Mouse (Mus musculus): ENCODE measurements at regions not wholly inside any gene's neighbourhood (a gene's known extent, or its start where the extent isn't known, plus 50 kb on each side); places are given as distances from the start of the nearest gene placed in this dataset.

GRCm38 (mm10) chr11:55878631-55879030 is 162.2 kb downstream of the Nmur2 start:
- H3K4me3 ChIP-seq: no peak overlapping the region
- no peaks in the 10 kb centered on the region for H3K9me3 ChIP-seq
- H3K27ac ChIP-seq: no peak overlapping the region
- H3K4me1 ChIP-seq: no peaks in the 10 kb centered on the region
- no peak for DNase-seq (ENCODE audit: extremely low spot score, low spot score)
- 94% methylated on average over 2 of the region's 2 CpGs for WGBS
- no peaks in the 10 kb centered on the region for H3K36me3 ChIP-seq (replicated peaks)
- no peaks in the 10 kb centered on the region for H3K27me3 ChIP-seq (ENCODE audit: poor library complexity, severe bottlenecking)

- Histone ChIP-seq H3K4me3 (no peak overlapping the region), H3K9me3 (no peaks in the 10 kb centered on the region), H3K27ac (no peak overlapping the region), H3K27me3 (ENCODE audit: poor library complexity, severe bottlenecking) (no peaks in the 10 kb centered on the region), H3K36me3 (replicated peaks) (no peaks in the 10 kb centered on the region), H3K4me1 (no peaks in the 10 kb centered on the region)
- 85% methylated on average over 2 of the region's 2 CpGs for WGBS
- no peak for DNase-seq (ENCODE audit: extremely low spot score, low spot score)
Observed at GRCm38 (mm10) chr11:55867141-55867540, 173.7 kb downstream of the Nmur2 start.

DNA sequence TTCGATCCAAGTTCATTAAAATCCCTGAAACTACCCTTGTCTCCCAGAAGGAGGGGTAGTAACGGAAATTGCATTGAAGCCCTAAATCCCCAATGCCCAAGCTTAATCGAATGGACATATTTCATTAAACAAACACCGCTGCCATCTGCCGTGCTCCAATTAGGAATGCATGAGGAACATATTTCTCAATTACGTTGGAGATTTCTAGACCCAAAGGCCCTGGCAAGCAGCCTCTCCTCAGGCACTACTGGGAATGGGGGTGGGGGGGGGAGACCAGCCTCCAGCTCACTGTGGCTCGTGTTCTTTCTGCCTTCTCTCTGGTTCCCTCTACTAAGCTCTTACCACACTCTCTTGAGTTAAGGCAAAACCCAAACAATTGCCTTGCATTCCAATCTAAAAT is 181.6 kb downstream of the Nmur2 start:
- Histone ChIP-seq H3K27me3 (ENCODE audit: poor library complexity, severe bottlenecking) (no peaks in the 10 kb centered on the region), H3K4me1 (no peaks in the 10 kb centered on the region), H3K9me3 (no peaks in the 10 kb centered on the region), H3K27ac (no peak overlapping the region), H3K4me3 (no peak overlapping the region), H3K36me3 (replicated peaks) (no peaks in the 10 kb centered on the region)
- no peak for DNase-seq (ENCODE audit: extremely low spot score, low spot score)
- 88% methylated on average over 7 of the region's 7 CpGs for WGBS

- DNase-seq (ENCODE audit: extremely low spot score, low spot score): no peak
- H3K4me1 ChIP-seq: no peaks in the 10 kb centered on the region
- H3K27me3 ChIP-seq (ENCODE audit: poor library complexity, severe bottlenecking): no peaks in the 10 kb centered on the region
- H3K36me3 ChIP-seq (replicated peaks): no peaks in the 10 kb centered on the region
- no peak overlapping the region for H3K4me3 ChIP-seq
- H3K27ac ChIP-seq: no peak overlapping the region
- 81% methylated on average over 6 of the region's 6 CpGs for WGBS
- no peaks in the 10 kb centered on the region for H3K9me3 ChIP-seq
Observed at GRCm38 (mm10) chr11:55820479-55820878, 212.5 kb upstream of the Glra1 start.

DNA sequence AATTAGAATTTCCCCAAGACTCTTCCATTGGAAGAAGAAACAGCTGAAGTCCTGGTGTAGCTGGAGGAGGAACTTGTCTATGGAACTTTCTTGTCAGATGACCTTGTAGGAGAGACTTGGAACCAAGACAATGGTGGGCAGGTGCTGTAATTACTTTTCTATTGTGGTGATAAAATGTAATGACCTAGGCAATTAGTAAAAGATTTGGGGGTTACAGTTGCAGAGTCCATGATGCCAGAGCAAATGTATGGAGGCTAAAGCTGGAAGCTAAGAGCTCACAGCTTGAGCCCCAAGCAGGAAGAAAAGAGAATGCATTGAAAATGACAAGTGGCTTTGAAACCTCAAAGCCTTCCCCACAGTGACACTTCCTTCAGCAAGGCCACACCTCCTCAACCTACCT is 208.6 kb upstream of the Glra1 start:
- DNase-seq (ENCODE audit: extremely low spot score, low spot score): no peak
- no peaks in the 10 kb centered on the region for H3K4me1 ChIP-seq
- no peak overlapping the region for H3K4me3 ChIP-seq
- H3K27ac ChIP-seq: no peak overlapping the region
- H3K36me3 ChIP-seq (replicated peaks): no peaks in the 10 kb centered on the region
- H3K9me3 ChIP-seq: no peaks in the 10 kb centered on the region
- H3K27me3 ChIP-seq (ENCODE audit: poor library complexity, severe bottlenecking): no peaks in the 10 kb centered on the region

GRCm38 (mm10) chr11:55810685-55811084 is 202.7 kb upstream of the Glra1 start:
- no peaks in the 10 kb centered on the region for H3K36me3 ChIP-seq (replicated peaks)
- WGBS: 86% methylated on average over 3 of the region's 3 CpGs
- no peaks in the 10 kb centered on the region for H3K9me3 ChIP-seq
- peak; percentile 15 for DNase-seq (ENCODE audit: extremely low spot score, low spot score)
- H3K4me1 ChIP-seq: no peaks in the 10 kb centered on the region
- H3K27me3 ChIP-seq (ENCODE audit: poor library complexity, severe bottlenecking): no peaks in the 10 kb centered on the region
- no peak overlapping the region for H3K4me3 ChIP-seq
- H3K27ac ChIP-seq: no peak overlapping the region

- Histone ChIP-seq H3K36me3 (replicated peaks) (no peaks in the 10 kb centered on the region), H3K9me3 (no peaks in the 10 kb centered on the region; the same call in 1 of the 2 replicates), H3K27ac (no peak overlapping the region), H3K4me1 (peaks cover 6% of the 10 kb centered on the region; the same call in 1 of the 2 replicates), H3K27me3 (ENCODE audit: poor library complexity, severe bottlenecking) (no peaks in the 10 kb centered on the region), H3K4me3 (no peak overlapping the region)
- DNase-seq (ENCODE audit: extremely low spot score, low spot score): peak; percentile 14
- 44% methylated on average over 8 of the region's 8 CpGs for WGBS
Observed at GRCm38 (mm10) chr11:55791195-55791865, 183.3 kb upstream of the Glra1 start.

- H3K27ac ChIP-seq: no peak overlapping the region
- no peaks in the 10 kb centered on the region; the same call in 1 of the 2 replicates for H3K9me3 ChIP-seq
- no peaks in the 10 kb centered on the region for H3K36me3 ChIP-seq (replicated peaks)
- no peak overlapping the region for H3K4me3 ChIP-seq
- WGBS: 84% methylated on average over 3 of the region's 3 CpGs
- no peaks in the 10 kb centered on the region for H3K27me3 ChIP-seq (ENCODE audit: poor library complexity, severe bottlenecking)
- H3K4me1 ChIP-seq: peaks cover 6% of the 10 kb centered on the region; the same call in 1 of the 2 replicates
- DNase-seq (ENCODE audit: extremely low spot score, low spot score): no peak
Observed at GRCm38 (mm10) chr11:55789638-55790037, 181.6 kb upstream of the Glra1 start.

- Histone ChIP-seq H3K4me1 (no peaks in the 10 kb centered on the region), H3K36me3 (replicated peaks) (no peaks in the 10 kb centered on the region), H3K27ac (no peak overlapping the region), H3K9me3 (no peaks in the 10 kb centered on the region), H3K27me3 (ENCODE audit: poor library complexity, severe bottlenecking) (no peaks in the 10 kb centered on the region), H3K4me3 (no peak overlapping the region)
- no peak for DNase-seq (ENCODE audit: extremely low spot score, low spot score)
- WGBS: 85% methylated on average over 3 of the region's 3 CpGs
Observed at GRCm38 (mm10) chr11:55781044-55781443, 173.0 kb upstream of the Glra1 start.

GRCm38 (mm10) chr11:55780011-55780410 is 172.0 kb upstream of the Glra1 start:
- H3K4me1 ChIP-seq: no peaks in the 10 kb centered on the region
- WGBS: 88% methylated on average over 2 of the region's 2 CpGs
- no peak overlapping the region for H3K4me3 ChIP-seq
- H3K9me3 ChIP-seq: no peaks in the 10 kb centered on the region
- no peak for DNase-seq (ENCODE audit: extremely low spot score, low spot score)
- no peaks in the 10 kb centered on the region for H3K27me3 ChIP-seq (ENCODE audit: poor library complexity, severe bottlenecking)
- no peak overlapping the region for H3K27ac ChIP-seq
- H3K36me3 ChIP-seq (replicated peaks): no peaks in the 10 kb centered on the region

DNA sequence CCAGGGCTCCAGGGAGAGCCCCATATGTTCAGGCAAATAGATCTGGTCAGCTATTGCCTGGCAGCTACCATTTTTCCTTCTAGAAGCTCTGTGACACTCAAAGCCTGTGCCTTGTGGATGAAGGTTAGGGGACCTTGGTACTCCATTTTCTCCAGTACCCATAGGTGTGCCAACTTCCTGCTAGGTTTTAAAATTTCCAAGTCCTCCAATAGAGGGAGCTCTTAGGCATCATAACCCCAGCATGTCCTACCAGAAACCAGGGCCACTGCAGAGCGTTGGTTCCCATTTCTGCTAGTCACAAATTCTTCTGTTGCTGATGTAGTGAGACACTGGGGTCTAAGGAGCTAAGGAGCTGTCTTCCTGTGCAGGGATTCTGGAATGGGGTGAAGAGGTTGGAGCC is 165.3 kb upstream of the Glra1 start:
- Histone ChIP-seq H3K27me3 (ENCODE audit: poor library complexity, severe bottlenecking) (no peaks in the 10 kb centered on the region), H3K36me3 (replicated peaks) (no peaks in the 10 kb centered on the region), H3K4me3 (no peak overlapping the region), H3K4me1 (no peaks in the 10 kb centered on the region), H3K27ac (no peak overlapping the region), H3K9me3 (no peaks in the 10 kb centered on the region)
- 76% methylated on average over 1 of the region's 1 CpGs for WGBS
- no peak for DNase-seq (ENCODE audit: extremely low spot score, low spot score)

- no peak overlapping the region for H3K27ac ChIP-seq
- 80% methylated on average over 5 of the region's 5 CpGs for WGBS
- no peaks in the 10 kb centered on the region for H3K4me1 ChIP-seq
- no peaks in the 10 kb centered on the region for H3K27me3 ChIP-seq (ENCODE audit: poor library complexity, severe bottlenecking)
- DNase-seq (ENCODE audit: extremely low spot score, low spot score): no peak
- no peak overlapping the region for H3K4me3 ChIP-seq
- H3K36me3 ChIP-seq (replicated peaks): no peaks in the 10 kb centered on the region
- no peaks in the 10 kb centered on the region for H3K9me3 ChIP-seq
Observed at GRCm38 (mm10) chr11:55772538-55772937, 164.5 kb upstream of the Glra1 start.

DNA sequence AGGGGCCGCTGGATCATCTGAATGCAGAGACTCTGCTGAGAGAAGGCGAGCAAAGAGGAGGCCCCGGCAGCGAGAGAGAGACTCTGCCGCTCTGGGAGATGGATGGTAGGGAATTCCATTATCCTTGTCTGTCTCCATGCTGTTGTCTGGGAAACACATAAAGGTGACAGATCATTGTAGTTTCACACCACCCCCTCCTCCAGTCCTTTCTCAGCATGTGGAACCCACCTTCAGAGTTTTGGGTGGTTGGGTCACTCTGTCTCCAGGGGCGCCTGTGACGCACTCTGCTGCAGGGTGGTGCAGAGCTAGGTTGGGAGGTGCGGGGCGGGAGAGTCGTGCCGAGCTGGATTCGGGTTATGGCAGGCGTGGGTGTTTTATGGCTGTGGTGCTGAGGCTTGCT is 164.1 kb upstream of the Glra1 start:
- Histone ChIP-seq H3K4me1 (no peaks in the 10 kb centered on the region), H3K9me3 (no peaks in the 10 kb centered on the region), H3K36me3 (replicated peaks) (no peaks in the 10 kb centered on the region), H3K27me3 (ENCODE audit: poor library complexity, severe bottlenecking) (no peaks in the 10 kb centered on the region), H3K4me3 (no peak overlapping the region), H3K27ac (no peak overlapping the region)
- DNase-seq (ENCODE audit: extremely low spot score, low spot score): no peak
- WGBS: 90% methylated on average over 13 of the region's 13 CpGs

- H3K9me3 ChIP-seq: no peaks in the 10 kb centered on the region
- no peak for DNase-seq (ENCODE audit: extremely low spot score, low spot score)
- no peaks in the 10 kb centered on the region for H3K4me1 ChIP-seq
- H3K4me3 ChIP-seq: no peak overlapping the region
- H3K27me3 ChIP-seq (ENCODE audit: poor library complexity, severe bottlenecking): no peaks in the 10 kb centered on the region
- no peak overlapping the region for H3K27ac ChIP-seq
- WGBS: 100% methylated on average over 1 of the region's 1 CpGs
- H3K36me3 ChIP-seq (replicated peaks): no peaks in the 10 kb centered on the region
Observed at GRCm38 (mm10) chr11:55764846-55765245, 156.8 kb upstream of the Glra1 start.

Measured in forebrain, embryonic 10.5 days (tissue).